Mouse (Mus musculus): ENCODE data around the gene Zbtb16.

GRCm38 (mm10) chr9:48761175-48761556 lies 74.9 kb downstream of the Zbtb16 start:
- TF ChIP-seq GATA1 (IDR thresholded peaks at IDR 0.05; ENCODE audit: low read length) (no peak), TAL1 (IDR thresholded peaks at IDR 0.05; ENCODE audit: low read length) (no peak)
